In the genomic region with DNA sequence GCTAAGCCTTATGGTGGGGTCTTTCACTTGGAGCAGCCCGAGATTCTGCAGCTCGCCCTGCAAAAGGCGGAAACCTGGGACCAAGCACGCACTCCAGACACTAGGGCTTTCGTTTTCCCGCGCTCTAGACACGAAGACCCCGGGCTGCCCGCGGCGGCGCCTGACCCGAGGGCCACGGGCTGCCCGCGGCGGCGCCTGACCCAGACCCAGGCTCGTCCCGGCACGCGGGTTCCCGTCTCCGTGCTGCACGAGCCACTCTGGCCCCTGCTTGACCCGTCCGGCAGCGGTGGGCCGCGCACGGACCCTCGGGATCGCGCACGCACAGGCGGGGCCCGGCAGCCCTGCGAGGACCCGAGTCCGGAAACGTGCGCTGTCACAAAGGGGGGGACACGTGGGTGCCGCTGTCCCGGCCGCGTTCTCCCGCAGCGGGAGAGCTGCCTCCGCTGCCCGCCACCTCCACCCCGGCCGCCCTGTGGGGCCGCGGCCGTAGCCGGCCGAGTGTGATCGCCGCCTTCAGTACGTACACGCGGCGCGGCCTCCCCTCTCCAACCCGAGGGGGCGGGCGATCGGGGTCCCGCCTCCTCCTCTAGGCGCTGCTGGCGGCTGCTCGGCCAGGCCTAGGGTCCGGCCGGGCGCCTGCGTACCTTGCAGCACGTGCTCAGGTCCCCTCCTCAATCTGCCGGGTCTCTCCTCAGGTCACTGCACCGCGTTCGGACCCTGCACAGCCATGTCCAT, we compare ENCODE assay signal across 8 mouse cellular contexts. TPM values are rescaled to one million over a fixed set of nuclear protein-coding genes. Genes with fewer than 3 reads are reported as not detected.
DNase-seq lines count a peak whose midpoint lies in the region; ATAC-seq and TF ChIP-seq lines count a peak whose summit lies in the region.

A gene (plus strand): TSS at position 271 of the 735 bp plus-strand sequence.

- H3K9ac ChIP-seq in CH12.LX (ENCODE audit: insufficient read depth, low read depth): peak within 1 kb of the TSS; percentile 100
- peak within 1 kb of the TSS; percentile 84 for H3K9ac ChIP-seq in forebrain, embryonic 11.5 days (ENCODE audit: low read length)
- H3K9ac ChIP-seq in heart, embryonic 15.5 days: peak within 1 kb of the TSS; percentile 88
- peak within 1 kb of the TSS; percentile 99 for H3K9ac ChIP-seq in liver, embryonic 12.5 days

- peak within 1 kb of the TSS; percentile 30 for H3K4me2 ChIP-seq in CH12.LX (ENCODE audit: insufficient read depth, low read depth, poor library complexity, severe bottlenecking)
- peak within 1 kb of the TSS; percentile 99 for H3K4me2 ChIP-seq in forebrain, embryonic 11.5 days (ENCODE audit: low read depth, low read length, severe bottlenecking)
- H3K4me2 ChIP-seq in heart, embryonic 15.5 days: peak within 1 kb of the TSS; percentile 94
- peak within 1 kb of the TSS; percentile 99 for H3K4me2 ChIP-seq in liver, embryonic 12.5 days

- peak; percentile 78 for TF ChIP-seq POLR2A in CH12.LX (IDR thresholded peaks at IDR 0.05; ENCODE audit: low read depth, low read length)

- TF ChIP-seq RAD21 in CH12.LX (IDR thresholded peaks at IDR 0.05; ENCODE audit: low read depth, low read length): no peak

- H3K4me1 ChIP-seq in CH12.LX (ENCODE audit: control insufficient read depth in 1 of 2, insufficient read depth in 2 of 2): peaks cover 5 to 8% of the 10 kb centered on the region in 2 experiments; a peak in 2 of 4 replicates
- H3K4me1 ChIP-seq in forebrain, embryonic 11.5 days (replicated peaks; ENCODE audit: control insufficient read depth, insufficient read depth, low read length): peaks cover 20% of the 10 kb centered on the region; the same call in 1 of the 2 replicates
- peaks cover 50% of the 10 kb centered on the region for H3K4me1 ChIP-seq in heart, embryonic 15.5 days (replicated peaks)
- H3K4me1 ChIP-seq in liver, embryonic 12.5 days: peaks cover 73% of the 10 kb centered on the region

- H3K27me3 ChIP-seq in CH12.LX (replicated peaks): no peaks in the 10 kb centered on the region
- H3K27me3 ChIP-seq in forebrain, embryonic 11.5 days (ENCODE audit: control insufficient read depth, insufficient read depth, low read length): no peaks in the 10 kb centered on the region
- H3K27me3 ChIP-seq in heart, embryonic 15.5 days: no peaks in the 10 kb centered on the region
- H3K27me3 ChIP-seq in liver, embryonic 12.5 days (replicated peaks): no peaks in the 10 kb centered on the region
- no peaks in the 10 kb centered on the region for H3K27me3 ChIP-seq in splenic B cell, adult 2 months (ENCODE audit: control insufficient read depth, insufficient read depth, low read length, poor library complexity, severe bottlenecking)

- in situ Hi-C loops in CH12.LX (cut with MboI; ENCODE audit: low pct_ligation_motif_present, low pct_unique_long_range_greater_than_20kb, low sequenced_read_pairs): no loop called here

- ATAC-seq in forebrain, embryonic 11.5 days (replicated peaks; ENCODE audit: low FRiP score): peak; percentile 91
- ATAC-seq in heart, embryonic 15.5 days (replicated peaks; ENCODE audit: insufficient number of reproducible peaks, insufficient read depth, low FRiP score, low read depth): peak; percentile 91
- peak; percentile 81 for ATAC-seq in liver, embryonic 12.5 days

- dilution Hi-C loops in CH12.LX (cut with MboI; ENCODE audit: extremely low pct_ligation_motif_present, extremely low pct_unique_long_range_greater_than_20kb, low sequenced_read_pairs): no loop called here

- peaks cover 35% of the 10 kb centered on the region for H3K79me2 ChIP-seq in CH12.LX (replicated peaks; ENCODE audit: control insufficient read depth, extremely low read depth, insufficient read depth, poor library complexity, severe bottlenecking)

- WGBS in forebrain, embryonic 11.5 days: under 1% methylated on average over 74 of the region's 83 CpGs
- WGBS in heart, embryonic 15.5 days: 0% methylated on average over 72 of the region's 83 CpGs
- under 1% methylated on average over 81 of the region's 83 CpGs for WGBS in liver, embryonic 12.5 days (ENCODE audit: insufficient replicate concordance)

- no peak for TF ChIP-seq CTCF in CH12.LX (conservative IDR thresholded peaks at IDR 0.05 in 1 of 2, IDR thresholded peaks at IDR 0.05 in 1 of 2; ENCODE audit: low read depth in 2 of 2, low read length in 2 of 2)

- DNase-seq in CH12.LX (ENCODE audit: extremely low read depth): peak; percentile 82
- DNase-seq in c-Kit-positive CD71-positive TER-119-negative erythroid progenitor cells, embryonic 14.5 days (ENCODE audit: low read depth): peak; percentile 68
- DNase-seq in forebrain, embryonic 11.5 days (ENCODE audit: low spot score): peak; percentile 97
- peak; percentile 93 for DNase-seq in kidney, postnatal 14 days
- peak; percentile 92 for DNase-seq in naive thymus-derived CD4-positive, alpha-beta T cell, adult 2 months (ENCODE audit: low read depth)
- peak; percentile 84 for DNase-seq in splenic B cell, adult 2 months (ENCODE audit: low read depth, low spot score)

- TF ChIP-seq EP300 in CH12.LX (IDR thresholded peaks at IDR 0.05; ENCODE audit: low read length): no peak

- H3K36me3 ChIP-seq in CH12.LX (replicated peaks in 1 of 2; ENCODE audit: control insufficient read depth in 1 of 2, insufficient read depth in 1 of 2, low read length in 1 of 2): peaks cover 49 to 59% of the 10 kb centered on the region in 2 experiments
- H3K36me3 ChIP-seq in forebrain, embryonic 11.5 days (ENCODE audit: control insufficient read depth, insufficient read depth, low read length): peaks cover 17% of the 10 kb centered on the region
- peaks cover 34% of the 10 kb centered on the region for H3K36me3 ChIP-seq in heart, embryonic 15.5 days
- peaks cover 61% of the 10 kb centered on the region for H3K36me3 ChIP-seq in liver, embryonic 12.5 days
- peaks cover 24% of the 10 kb centered on the region for H3K36me3 ChIP-seq in splenic B cell, adult 2 months (ENCODE audit: control insufficient read depth, insufficient read depth, low read length, poor library complexity, severe bottlenecking)

- H3K27ac ChIP-seq in CH12.LX (ENCODE audit: insufficient read depth, low read depth): peak within 1 kb of the TSS; percentile 100
- peak within 1 kb of the TSS; percentile 96 for H3K27ac ChIP-seq in forebrain, embryonic 11.5 days (ENCODE audit: low read depth, low read length)
- peak within 1 kb of the TSS; percentile 95 for H3K27ac ChIP-seq in heart, embryonic 15.5 days
- H3K27ac ChIP-seq in liver, embryonic 12.5 days: peak within 1 kb of the TSS; percentile 98

- peaks cover 36% of the 10 kb centered on the region for H3K9me3 ChIP-seq in CH12.LX (replicated peaks; ENCODE audit: low read length)
- H3K9me3 ChIP-seq in forebrain, embryonic 11.5 days (ENCODE audit: control insufficient read depth, low read length): no peaks in the 10 kb centered on the region
- H3K9me3 ChIP-seq in heart, embryonic 15.5 days (replicated peaks): no peaks in the 10 kb centered on the region
- no peaks in the 10 kb centered on the region; the same call in 1 of the 2 replicates for H3K9me3 ChIP-seq in liver, embryonic 12.5 days (replicated peaks)

- H3K4me3 ChIP-seq in CH12.LX (replicated peaks in 1 of 3; ENCODE audit: low read depth in 2 of 3, low read length in 2 of 3, poor library complexity in 1 of 3): peak within 1 kb of the TSS; percentile 84 to 94 (median 86)
- peak within 1 kb of the TSS; percentile 62 for H3K4me3 ChIP-seq in forebrain, embryonic 11.5 days (ENCODE audit: low read depth, low read length)
- H3K4me3 ChIP-seq in heart, embryonic 15.5 days: peak within 1 kb of the TSS; percentile 85
- peak within 1 kb of the TSS; percentile 97 for H3K4me3 ChIP-seq in liver, embryonic 12.5 days

TF ChIP-seq in CH12.LX, 34 proteins besides CTCF, POLR2A, EP300 and RAD21 (continues in another document):
- TF ChIP-seq CHD2 (IDR thresholded peaks at IDR 0.05; ENCODE audit: low read length): no peak; the same call in 1 of the 2 replicates
- peak; percentile 92 for TF ChIP-seq MAX (IDR thresholded peaks at IDR 0.05; ENCODE audit: low read length)
- peak; percentile 50; the same call in 1 of the 2 replicates for TF ChIP-seq TBP (conservative IDR thresholded peaks at IDR 0.05; ENCODE audit: low read depth, low read length)
- peak; percentile 64 for TF ChIP-seq HCFC1 (IDR thresholded peaks at IDR 0.05; ENCODE audit: low read depth, low read length)
- TF ChIP-seq E2F4 (IDR thresholded peaks at IDR 0.05; ENCODE audit: insufficient replicate concordance, low read depth, low read length): peak; percentile 90
- peak; percentile 43 for TF ChIP-seq MEF2A (IDR thresholded peaks at IDR 0.05; ENCODE audit: borderline replicate concordance, low read depth, low read length)
- peak; percentile 64; the same call in 1 of the 2 replicates for TF ChIP-seq ELF1 (IDR thresholded peaks at IDR 0.05; ENCODE audit: low read depth, low read length)
- TF ChIP-seq ZNF384 (IDR thresholded peaks at IDR 0.05; ENCODE audit: low read depth, low read length): no peak
- TF ChIP-seq UBTF (IDR thresholded peaks at IDR 0.05; ENCODE audit: low read depth, low read length): peak; percentile 87
- peak; percentile 82 for TF ChIP-seq NELFE (IDR thresholded peaks at IDR 0.05; ENCODE audit: low read depth, low read length)
- no peak for TF ChIP-seq POLR2AphosphoS2 (IDR thresholded peaks at IDR 0.05; ENCODE audit: low read depth, low read length)
- TF ChIP-seq TCF12 (IDR thresholded peaks at IDR 0.05; ENCODE audit: low read depth, low read length): peak; percentile 54
- TF ChIP-seq SMC3 (IDR thresholded peaks at IDR 0.05; ENCODE audit: low read depth, low read length): no peak
- peak; percentile 83; the same call in 1 of the 2 replicates for TF ChIP-seq MYC (IDR thresholded peaks at IDR 0.05; ENCODE audit: low read depth, low read length)
- peak; percentile 78 for TF ChIP-seq ZMIZ1 (IDR thresholded peaks at IDR 0.05; ENCODE audit: low read depth, low read length)
- TF ChIP-seq MXI1 (IDR thresholded peaks at IDR 0.05; ENCODE audit: low read depth, low read length): peak; percentile 96
- TF ChIP-seq SIN3A (IDR thresholded peaks at IDR 0.05; ENCODE audit: low read length): peak; percentile 69
- 0 out of 2 replicates have a peak, but pooled peaks have one; percentile 57 for TF ChIP-seq KAT2A (IDR thresholded peaks at IDR 0.05; ENCODE audit: insufficient replicate concordance, low read length)
- no peak for TF ChIP-seq ZKSCAN1 (IDR thresholded peaks at IDR 0.05; ENCODE audit: borderline replicate concordance, low read depth, low read length)
- no peak for TF ChIP-seq CHD1 (IDR thresholded peaks at IDR 0.05; ENCODE audit: low read depth, low read length)
- TF ChIP-seq BHLHE40 (IDR thresholded peaks at IDR 0.05; ENCODE audit: low read depth, low read length): peak; percentile 80

RNA-seq across cellular contexts. Expression of the gene that starts here (rescaled TPM):
- total RNA-seq in CH12.LX (2012; rRNA removed) (238 and 277 TPM in 2 replicates), CH12.LX (2014; rRNA removed) (90.3 and 97.4 TPM in 2 replicates)
- polyA plus RNA-seq in CH12.LX (2012; ENCODE audit: insufficient read length, low read depth): 253 and 280 TPM in 2 replicates
- polyA plus RNA-seq in forebrain, embryonic 11.5 days (2014; fragmentation: Nextera tagmentation; extraction: Ambion mirVana): 169 and 174 TPM in 2 replicates
- polyA plus RNA-seq in heart, embryonic 15.5 days (2015; fragmentation: Nextera tagmentation; extraction: Ambion mirVana): 43.0 and 89.7 TPM in 2 replicates
- polyA plus RNA-seq in liver, embryonic 12.5 days (2016; fragmentation: Nextera tagmentation; extraction: Ambion mirVana): 208 and 211 TPM in 2 replicates

Comparison
In these comparisons a context has a peak if more than half of its experiments do, and no peak if none do; other contexts are left out.
1. Peak in every context shown above with its lines: DNase-seq, ATAC-seq, H3K4me3 ChIP-seq and H3K27ac ChIP-seq.
2. H3K4me2 ChIP-seq: peak in every context shown above with its lines; median percentile 99 in forebrain, embryonic 11.5 days; 99 in liver, embryonic 12.5 days; 94 in heart, embryonic 15.5 days; 30 in CH12.LX.